Mouse (Mus musculus): Measurements from ENCODE around the gene Nkain4. TPM values are rescaled to one million over a fixed set of nuclear protein-coding genes. Genes with fewer than 3 reads are reported as not detected.

Nkain4 gene
- 9.2 and 11.2 TPM in 2 replicates for polyA plus RNA-seq (2012; rRNA removed)
- polyA plus RNA-seq (2014; fragmentation: Nextera tagmentation; extraction: Ambion mirVana), result 12.9 and 13.4 TPM in 2 replicates

- no peaks in the 10 kb centered on the region for H3K9me3 ChIP-seq (ENCODE audit: control insufficient read depth, low read length)
- DNase-seq (ENCODE audit: low spot score) (peak; percentile 71), ATAC-seq (ENCODE audit: low FRiP score, low read depth) (peak; percentile 95)
- no peaks in the 10 kb centered on the region; the same call in 1 of the 2 replicates for H3K4me1 ChIP-seq (ENCODE audit: control insufficient read depth, insufficient read depth, low read length)
- peak within 1 kb of the TSS; percentile 50 for H3K9ac ChIP-seq (ENCODE audit: low read depth, low read length, severe bottlenecking)
- peaks cover 6% of the 10 kb centered on the region; the same call in 1 of the 2 replicates for H3K27me3 ChIP-seq (ENCODE audit: control insufficient read depth, insufficient read depth, low read length)
- H3K36me3 ChIP-seq (ENCODE audit: control insufficient read depth, insufficient read depth, low read length), result no peaks in the 10 kb centered on the region
- WGBS, result under 1% methylated on average over 47 of the region's 52 CpGs
- no peak within 1 kb of the TSS for H3K27ac ChIP-seq (replicated peaks; ENCODE audit: low read depth, low read length)
- no peak for TF ChIP-seq POLR2A (IDR thresholded peaks at IDR 0.05; ENCODE audit: borderline replicate concordance, extremely low read depth, insufficient read depth, insufficient read length)
- H3K4me2 ChIP-seq (replicated peaks; ENCODE audit: low read depth, low read length, severe bottlenecking), result peak within 1 kb of the TSS; percentile 96
- peak within 1 kb of the TSS; percentile 49 for H3K4me3 ChIP-seq (replicated peaks; ENCODE audit: low read length)
These were observed at the start of gene Nkain4 for GRCm38 (mm10) chr2:180954061-180955047. Gene Nkain4, minus strand, starts transcription at chr2:180954699.

GRCm38 (mm10) chr2:180996905-180997304, 42.4 kb upstream of the Nkain4 start:
- TF ChIP-seq POLR2A (IDR thresholded peaks at IDR 0.05; ENCODE audit: borderline replicate concordance, extremely low read depth, insufficient read depth, insufficient read length), result no peak
- Histone ChIP-seq H3K4me2 (replicated peaks; ENCODE audit: low read depth, low read length, severe bottlenecking) (no peak overlapping the region), H3K9me3 (ENCODE audit: control insufficient read depth, low read length) (no peaks in the 10 kb centered on the region), H3K9ac (ENCODE audit: low read depth, low read length, severe bottlenecking) (no peak overlapping the region), H3K4me3 (replicated peaks; ENCODE audit: low read length) (no peak overlapping the region), H3K36me3 (ENCODE audit: control insufficient read depth, insufficient read depth, low read length) (no peaks in the 10 kb centered on the region), H3K27me3 (ENCODE audit: control insufficient read depth, insufficient read depth, low read length) (no peaks in the 10 kb centered on the region), H3K27ac (replicated peaks; ENCODE audit: low read depth, low read length) (no peak overlapping the region), H3K4me1 (ENCODE audit: control insufficient read depth, insufficient read depth, low read length) (no peaks in the 10 kb centered on the region)
- ATAC-seq (ENCODE audit: low FRiP score, low read depth), result no peak
- no peak for DNase-seq (ENCODE audit: low spot score)
- 68% methylated on average over 3 of the region's 3 CpGs for WGBS

GRCm38 (mm10) chr2:180996436-180996835, 41.9 kb upstream of the Nkain4 start:
- Histone ChIP-seq H3K9ac (ENCODE audit: low read depth, low read length, severe bottlenecking) (no peak overlapping the region), H3K9me3 (ENCODE audit: control insufficient read depth, low read length) (no peaks in the 10 kb centered on the region), H3K4me3 (replicated peaks; ENCODE audit: low read length) (no peak overlapping the region), H3K27ac (replicated peaks; ENCODE audit: low read depth, low read length) (no peak overlapping the region), H3K27me3 (ENCODE audit: control insufficient read depth, insufficient read depth, low read length) (no peaks in the 10 kb centered on the region), H3K4me1 (ENCODE audit: control insufficient read depth, insufficient read depth, low read length) (no peaks in the 10 kb centered on the region), H3K36me3 (ENCODE audit: control insufficient read depth, insufficient read depth, low read length) (no peaks in the 10 kb centered on the region), H3K4me2 (replicated peaks; ENCODE audit: low read depth, low read length, severe bottlenecking) (no peak overlapping the region)
- DNase-seq (ENCODE audit: low spot score) (peak; percentile 58), ATAC-seq (ENCODE audit: low FRiP score, low read depth) (peak; percentile 39; the same call in 1 of the 2 replicates)
- no peak for TF ChIP-seq POLR2A (IDR thresholded peaks at IDR 0.05; ENCODE audit: borderline replicate concordance, extremely low read depth, insufficient read depth, insufficient read length)
- 19% methylated on average over 5 of the region's 5 CpGs for WGBS

GRCm38 (mm10) chr2:180995457-180995856, 41.0 kb upstream of the Nkain4 start:
- Histone ChIP-seq H3K4me1 (ENCODE audit: control insufficient read depth, insufficient read depth, low read length) (no peaks in the 10 kb centered on the region), H3K27ac (replicated peaks; ENCODE audit: low read depth, low read length) (no peak overlapping the region), H3K9ac (ENCODE audit: low read depth, low read length, severe bottlenecking) (no peak overlapping the region), H3K27me3 (ENCODE audit: control insufficient read depth, insufficient read depth, low read length) (no peaks in the 10 kb centered on the region), H3K9me3 (ENCODE audit: control insufficient read depth, low read length) (no peaks in the 10 kb centered on the region), H3K36me3 (ENCODE audit: control insufficient read depth, insufficient read depth, low read length) (no peaks in the 10 kb centered on the region), H3K4me2 (replicated peaks; ENCODE audit: low read depth, low read length, severe bottlenecking) (no peak overlapping the region), H3K4me3 (replicated peaks; ENCODE audit: low read length) (no peak overlapping the region)
- DNase-seq (ENCODE audit: low spot score) (no peak), ATAC-seq (ENCODE audit: low FRiP score, low read depth) (no peak)
- WGBS, result 77% methylated on average over 4 of the region's 4 CpGs
- no peak for TF ChIP-seq POLR2A (IDR thresholded peaks at IDR 0.05; ENCODE audit: borderline replicate concordance, extremely low read depth, insufficient read depth, insufficient read length)

DNA sequence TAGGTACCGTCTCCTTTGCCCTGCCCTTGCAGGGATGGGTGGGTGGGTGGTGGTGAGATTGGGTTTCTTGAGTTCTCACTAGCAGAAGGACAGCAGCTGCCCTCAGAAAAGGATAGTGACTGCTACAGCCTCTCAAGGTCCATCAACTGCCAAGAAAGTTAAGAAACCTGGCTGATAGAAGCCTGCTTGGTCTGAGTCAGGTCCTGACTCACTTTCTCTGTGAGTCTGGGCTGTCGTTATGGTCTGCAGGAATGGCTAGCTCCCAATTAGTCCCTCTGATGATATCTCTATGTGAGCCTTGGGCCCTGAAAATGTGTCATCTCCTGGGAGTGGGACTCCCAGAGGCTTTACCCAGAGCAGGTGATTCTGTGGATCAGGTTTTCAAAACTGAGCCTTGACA, 39.9 kb upstream of the Nkain4 start:
- Histone ChIP-seq H3K36me3 (ENCODE audit: control insufficient read depth, insufficient read depth, low read length) (no peaks in the 10 kb centered on the region), H3K4me2 (replicated peaks; ENCODE audit: low read depth, low read length, severe bottlenecking) (no peak overlapping the region), H3K4me3 (replicated peaks; ENCODE audit: low read length) (no peak overlapping the region), H3K9ac (ENCODE audit: low read depth, low read length, severe bottlenecking) (no peak overlapping the region), H3K4me1 (ENCODE audit: control insufficient read depth, insufficient read depth, low read length) (no peaks in the 10 kb centered on the region), H3K27me3 (ENCODE audit: control insufficient read depth, insufficient read depth, low read length) (no peaks in the 10 kb centered on the region), H3K27ac (replicated peaks; ENCODE audit: low read depth, low read length) (no peak overlapping the region), H3K9me3 (ENCODE audit: control insufficient read depth, low read length) (no peaks in the 10 kb centered on the region)
- 69% methylated on average over 2 of the region's 2 CpGs for WGBS
- ATAC-seq (ENCODE audit: low FRiP score, low read depth) (no peak), DNase-seq (ENCODE audit: low spot score) (no peak)
- TF ChIP-seq POLR2A (IDR thresholded peaks at IDR 0.05; ENCODE audit: borderline replicate concordance, extremely low read depth, insufficient read depth, insufficient read length), result no peak
